Mouse (Mus musculus) spleen, adult 2 months (tissue): Measurements from ENCODE around the gene Siae. TPM values are rescaled to one million over a fixed set of nuclear protein-coding genes. Genes with fewer than 3 reads are reported as not detected.

ENCODE experiments used
- DNase-seq, 2 experiments: peaks; one replicate each; pipeline versions ENCODE4 v3.0.0 to v3.0.0-alpha.2; 2012 to 2021; ENCODE audit warnings: low spot score in 2 of 2, low read depth in 1 of 2
- H3K27ac ChIP-seq: fragments of 200-500 bp; 2 replicates; pipeline ENCODE4 v1.5.1; 2012; ENCODE audit warnings: low read length, inconsistent platforms; ENCODE audit not compliant: insufficient read depth
- H3K27me3 ChIP-seq: fragments of 200-500 bp; 2 replicates; pipeline ENCODE4 v1.6.1; 2012; ENCODE audit warnings: mild to moderate bottlenecking, moderate library complexity, low read length, inconsistent platforms; ENCODE audit not compliant: control insufficient read depth, insufficient read depth
- H3K36me3 ChIP-seq: fragments of 200-500 bp; 2 replicates; pipeline ENCODE4 v1.6.1; 2012; ENCODE audit warnings: mild to moderate bottlenecking, low read length, inconsistent platforms; ENCODE audit not compliant: control insufficient read depth, insufficient read depth
- H3K4me1 ChIP-seq: fragments of 200-500 bp; 2 replicates; pipeline ENCODE4 v1.6.1; 2011; ENCODE audit warnings: inconsistent platforms; ENCODE audit not compliant: control insufficient read depth, insufficient read depth, insufficient read length
- H3K4me3 ChIP-seq: fragments of 200-500 bp; 2 replicates; pipeline ENCODE4 v1.5.1; 2011; ENCODE audit warnings: mild to moderate bottlenecking, inconsistent platforms; ENCODE audit not compliant: insufficient read depth, insufficient read length; ENCODE audit errors: extremely low read depth
- CTCF ChIP-seq: fragments of 200-500 bp; IDR thresholded peaks from 2 replicates; pipeline ENCODE4 v1.5.1; 2011; ENCODE audit warnings: mild to moderate bottlenecking, inconsistent platforms; ENCODE audit not compliant: insufficient read depth, insufficient read length, insufficient replicate concordance; ENCODE audit errors: extremely low read depth
- POLR2A ChIP-seq: fragments of 200-500 bp; IDR thresholded peaks from 2 replicates; pipeline ENCODE4 v1.6.1; 2011; ENCODE audit warnings: low read depth, low read length, inconsistent platforms
- WGBS: fragments of 180-500 bp; shearing (Covaris S2); methylation state at CpG from one replicate; pipeline ENCODE4 v1.1.7; 2018; 5-methylcytosine and 5-hydroxymethylcytosine counted together
- polyA plus RNA-seq: library from polyadenylated mRNA; depleted of rRNA; stranded (reverse); fragments of >200 nt; gene quantifications from 2 replicates; pipeline ENCODE4 v1.2.3, GENCODE M21; 2012

The Siae gene
- polyA plus RNA-seq, 1 experiment: 3.8 TPM

DNA sequence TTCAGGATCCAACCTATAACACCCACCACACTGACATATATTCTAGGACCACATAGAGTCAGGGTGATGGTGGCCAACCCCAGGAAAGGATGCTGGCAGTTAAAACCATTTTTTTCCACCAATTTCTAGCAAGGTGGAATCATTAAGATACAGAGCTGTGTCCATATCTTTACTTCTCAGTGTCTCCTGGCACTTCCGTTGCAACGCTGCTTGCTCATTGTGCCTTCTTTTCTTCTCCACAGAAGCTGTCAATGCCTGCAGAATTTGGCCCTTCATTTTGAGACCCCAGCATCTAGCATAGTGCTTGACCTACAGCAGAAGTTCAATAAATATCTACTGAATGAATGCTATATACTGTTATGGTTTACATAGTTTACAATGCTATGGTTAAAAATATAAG lies 11.5 kb downstream of the Siae start:
- Histone ChIP-seq H3K27me3 (no peaks in the 10 kb centered on the region), H3K36me3 (no peaks in the 10 kb centered on the region), H3K4me1 (peaks cover 7% of the 10 kb centered on the region; the same call in 1 of the 2 replicates), H3K27ac (no peak overlapping the region), H3K4me3 (no peak overlapping the region)
- DNase-seq: no peak
- WGBS: 87% methylated on average over 2 of the region's 2 CpGs
- TF ChIP-seq CTCF (no peak), POLR2A (no peak)

DNA sequence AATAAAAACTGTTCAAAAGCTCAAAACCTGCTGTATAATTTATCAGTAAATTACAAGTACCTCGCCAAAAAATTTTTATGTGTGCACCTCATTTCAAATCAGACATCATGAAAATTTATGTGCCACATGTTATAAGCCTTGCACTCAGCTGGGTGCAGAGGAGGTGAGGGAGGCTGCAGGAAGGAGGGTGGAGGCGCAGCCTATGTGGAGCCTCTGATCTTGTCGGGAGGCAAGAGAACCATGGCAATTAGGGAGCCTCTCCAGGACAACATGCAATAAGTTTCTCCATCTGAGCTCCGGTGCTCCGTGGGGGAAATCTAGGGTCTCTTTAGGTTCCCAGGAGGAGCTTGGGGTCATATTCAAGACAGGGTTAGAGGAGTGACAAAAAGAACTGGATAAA lies 12.0 kb downstream of the Siae start:
- H3K4me3 ChIP-seq: no peak overlapping the region
- WGBS: 24% methylated on average over 5 of the region's 5 CpGs

DNA sequence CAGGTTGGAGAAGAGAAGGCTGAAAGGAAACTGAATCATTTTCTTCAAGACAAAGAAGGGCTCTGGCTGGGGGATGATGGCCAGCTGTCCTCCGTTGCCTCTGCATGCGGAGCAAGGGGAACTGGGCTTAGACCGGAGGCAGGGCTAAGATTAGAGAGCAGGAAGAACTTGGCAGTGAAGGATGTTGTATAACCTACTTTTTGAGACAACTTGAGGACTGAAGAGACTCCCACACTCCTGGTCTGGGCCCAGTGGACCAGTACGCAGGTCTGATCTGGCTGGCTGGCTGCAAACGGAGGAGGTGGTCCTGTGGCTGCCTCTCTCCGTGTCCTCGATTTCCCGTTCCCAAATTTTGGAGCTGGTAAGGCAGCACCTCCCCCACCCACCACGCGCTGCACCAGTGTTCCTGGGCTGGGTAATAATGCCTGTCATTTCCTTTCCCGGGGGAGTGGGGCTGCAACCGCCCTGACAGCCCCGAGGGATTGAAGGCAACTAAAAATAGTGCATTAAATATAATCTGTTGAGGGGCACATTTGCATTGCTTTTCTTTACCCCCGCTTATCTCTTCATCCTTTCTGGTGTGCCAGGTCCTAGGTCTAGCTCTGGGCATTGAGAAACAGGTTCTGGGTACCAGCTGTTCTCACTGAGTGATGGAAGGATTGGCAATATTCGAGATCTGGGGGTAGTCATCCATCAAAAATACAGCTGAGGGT lies 12.6 kb downstream of the Siae start:
- DNase-seq: no peak
- Histone ChIP-seq H3K27me3 (no peaks in the 10 kb centered on the region), H3K27ac (no peak overlapping the region), H3K4me1 (peaks cover 7% of the 10 kb centered on the region), H3K36me3 (no peaks in the 10 kb centered on the region), H3K4me3 (no peak overlapping the region)
- TF ChIP-seq CTCF (no peak), POLR2A (no peak)
- 4% methylated on average over 15 of the region's 15 CpGs for WGBS

More for the DNA sequence above, 12.0 kb downstream of the Siae start:
- no peaks in the 10 kb centered on the region for H3K27me3 ChIP-seq
- no peak for DNase-seq
- H3K27ac ChIP-seq: no peak overlapping the region
- TF ChIP-seq POLR2A (no peak), CTCF (no peak)
- peaks cover 7% of the 10 kb centered on the region; the same call in 1 of the 2 replicates for H3K4me1 ChIP-seq
- H3K36me3 ChIP-seq: no peaks in the 10 kb centered on the region

GRCm38 (mm10) chr9:37568605-37569214 lies 13.2 kb downstream of the Siae start:
- TF ChIP-seq CTCF (no peak), POLR2A (no peak)
- Histone ChIP-seq H3K4me1 (peaks cover 7% of the 10 kb centered on the region), H3K27me3 (no peaks in the 10 kb centered on the region), H3K27ac (no peak overlapping the region), H3K4me3 (no peak overlapping the region), H3K36me3 (no peaks in the 10 kb centered on the region)
- 34% methylated on average over 4 of the region's 4 CpGs for WGBS
- DNase-seq: no peak

DNA sequence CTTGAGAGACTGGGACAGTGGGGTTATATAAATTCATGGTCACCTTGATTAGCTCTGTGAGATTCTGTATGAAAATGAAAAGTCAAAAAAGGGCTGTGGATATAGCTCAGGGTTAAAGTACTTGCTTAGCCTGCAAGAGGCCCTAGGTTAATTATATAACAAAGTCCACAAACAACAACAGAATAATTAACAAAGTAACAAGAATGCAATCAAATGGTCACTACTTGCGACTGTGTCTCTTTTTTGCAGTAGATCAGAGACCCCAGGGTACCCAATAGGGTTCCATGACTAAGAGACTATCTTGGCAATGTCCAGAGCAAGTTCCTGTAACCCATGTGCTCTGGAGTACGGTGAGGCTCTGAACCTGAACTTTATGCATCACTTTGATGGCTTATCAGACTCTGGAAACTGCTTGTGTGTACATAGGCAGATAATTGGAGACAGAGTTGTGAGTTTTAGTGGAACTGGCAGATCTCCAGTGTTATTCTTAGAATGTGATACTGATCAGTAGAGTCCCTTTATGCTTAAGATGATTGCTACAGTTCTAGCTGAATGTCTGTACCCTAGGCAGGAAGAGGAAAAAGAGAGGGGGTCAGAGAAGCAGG lies 13.8 kb downstream of the Siae start:
- no peak for DNase-seq
- WGBS: 71% methylated on average over 2 of the region's 2 CpGs
- no peak overlapping the region for H3K27ac ChIP-seq
- no peaks in the 10 kb centered on the region for H3K27me3 ChIP-seq
- TF ChIP-seq POLR2A (no peak), CTCF (no peak)
- no peak overlapping the region for H3K4me3 ChIP-seq
- H3K4me1 ChIP-seq: peaks cover 7% of the 10 kb centered on the region
- no peaks in the 10 kb centered on the region for H3K36me3 ChIP-seq

DNA sequence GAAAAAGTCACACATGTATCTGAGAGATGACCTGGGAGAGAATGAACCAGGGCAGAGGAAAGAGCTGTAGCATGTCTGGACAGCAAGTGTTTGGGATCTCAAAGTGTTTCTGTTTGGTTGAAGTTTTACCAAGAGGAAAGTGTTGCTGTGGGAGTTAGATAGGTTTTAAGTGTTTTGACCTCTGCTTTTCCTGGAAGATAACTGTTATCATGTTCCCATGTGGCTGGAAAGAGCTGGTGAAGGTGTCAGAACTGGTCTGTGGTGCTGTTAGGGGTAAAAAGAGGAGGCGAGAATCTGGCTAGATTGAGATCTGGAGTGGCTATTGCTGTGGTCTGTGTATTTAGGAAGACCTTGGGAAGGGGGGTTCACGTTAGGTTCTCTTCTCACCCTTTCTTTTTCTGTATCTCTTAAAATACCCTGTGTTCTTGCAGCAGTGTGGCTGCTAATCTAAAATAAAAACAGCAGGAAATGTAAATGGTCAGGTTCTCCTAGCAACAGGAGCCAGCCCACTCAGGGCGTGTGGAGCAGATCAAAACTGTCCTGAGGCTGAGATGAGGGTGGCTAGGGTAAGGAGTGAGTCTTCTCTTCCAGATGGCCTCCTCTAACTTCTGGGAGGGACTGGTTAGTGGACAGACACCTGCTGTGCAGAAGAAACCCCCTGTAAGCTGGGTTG lies 16.8 kb downstream of the Siae start:
- H3K36me3 ChIP-seq: no peaks in the 10 kb centered on the region
- DNase-seq: no peak
- H3K27ac ChIP-seq: no peak overlapping the region
- no peaks in the 10 kb centered on the region for H3K27me3 ChIP-seq
- H3K4me3 ChIP-seq: no peak overlapping the region
- WGBS: 36% methylated on average over 3 of the region's 3 CpGs
- no peak for TF ChIP-seq POLR2A
- no peak for TF ChIP-seq CTCF
- peaks cover 12% of the 10 kb centered on the region for H3K4me1 ChIP-seq
